Comparison of ENCODE assay signal across 9 mouse cellular contexts in genomic region chr14:117710463-117710911, GRCm38 (mm10).
DNase-seq lines count a peak whose midpoint lies in the region; ATAC-seq lines count a peak whose summit lies in the region.
"Had no signal": no experiment of that assay in that cellular context is flagged by ENCODE, and none has a peak within 500 bp of the region (broad histone marks: within the 10 kb centered on the region; RNA-seq: fewer than 3 reads in every experiment).

No protein-coding gene starts in this region.

- no peaks in the 10 kb centered on the region for H3K36me3 ChIP-seq in hindbrain, embryonic 16.5 days (ENCODE audit: control insufficient read depth, insufficient read depth, low read length)
- H3K36me3 ChIP-seq in hindbrain, embryonic 12.5 days: no peaks in the 10 kb centered on the region
- no peaks in the 10 kb centered on the region for H3K36me3 ChIP-seq in midbrain, embryonic 16.5 days (ENCODE audit: control insufficient read depth, insufficient read depth, low read length)
- H3K36me3 ChIP-seq: embryonic facial prominence, embryonic 12.5 days had no signal

- no peaks in the 10 kb centered on the region for H3K27me3 ChIP-seq in hindbrain, embryonic 16.5 days (replicated peaks; ENCODE audit: control insufficient read depth, insufficient read depth, low read length)
- no peaks in the 10 kb centered on the region for H3K27me3 ChIP-seq in hindbrain, embryonic 12.5 days
- H3K27me3 ChIP-seq in midbrain, embryonic 16.5 days (ENCODE audit: control insufficient read depth, insufficient read depth, low read depth, low read length): no peaks in the 10 kb centered on the region
- H3K27me3 ChIP-seq: embryonic facial prominence, embryonic 12.5 days had no signal

- 76% methylated on average over 10 of the region's 10 CpGs for WGBS in hindbrain, embryonic 16.5 days
- WGBS in hindbrain, embryonic 12.5 days: 78% methylated on average over 10 of the region's 10 CpGs
- 74% methylated on average over 10 of the region's 10 CpGs for WGBS in midbrain, embryonic 16.5 days

- H3K9ac ChIP-seq in hindbrain, embryonic 16.5 days (ENCODE audit: low read depth, low read length): no peak overlapping the region
- no peak overlapping the region for H3K9ac ChIP-seq in hindbrain, embryonic 12.5 days
- H3K9ac ChIP-seq in midbrain, embryonic 16.5 days (ENCODE audit: low read depth, low read length): no peak overlapping the region
- H3K9ac ChIP-seq: embryonic facial prominence, embryonic 12.5 days had no signal

- H3K9me3 ChIP-seq in hindbrain, embryonic 16.5 days (ENCODE audit: control insufficient read depth, low read length): no peaks in the 10 kb centered on the region
- H3K9me3 ChIP-seq in hindbrain, embryonic 12.5 days (replicated peaks): no peaks in the 10 kb centered on the region
- H3K9me3 ChIP-seq in midbrain, embryonic 16.5 days (replicated peaks; ENCODE audit: control insufficient read depth, low read length, poor library complexity, severe bottlenecking): no peaks in the 10 kb centered on the region
- H3K9me3 ChIP-seq: embryonic facial prominence, embryonic 12.5 days had no signal

- DNase-seq in cerebellum, postnatal 14 days: peak; percentile 74 to 86
- DNase-seq in heart, postnatal 4 days: peak; percentile 79
- DNase-seq in liver: no peak
- DNase-seq in layer of hippocampus, adult 9-10 months (ENCODE audit: low spot score): no peak
- DNase-seq in kidney, postnatal 10 days: no peak

- H3K4me1 ChIP-seq in hindbrain, embryonic 16.5 days (ENCODE audit: control insufficient read depth, insufficient read depth, low read depth, low read length): no peaks in the 10 kb centered on the region
- H3K4me1 ChIP-seq in hindbrain, embryonic 12.5 days: peaks cover 3% of the 10 kb centered on the region; the same call in 1 of the 2 replicates
- no peaks in the 10 kb centered on the region for H3K4me1 ChIP-seq in midbrain, embryonic 16.5 days (ENCODE audit: control insufficient read depth, insufficient read depth, low read length)

- H3K27ac ChIP-seq in hindbrain, embryonic 16.5 days (ENCODE audit: low read depth, low read length): no peak overlapping the region
- H3K27ac ChIP-seq in hindbrain, embryonic 12.5 days: no peak overlapping the region
- H3K27ac ChIP-seq in midbrain, embryonic 16.5 days (ENCODE audit: low read length): no peak overlapping the region
- H3K27ac ChIP-seq: embryonic facial prominence, embryonic 12.5 days had no signal

- H3K4me2 ChIP-seq in hindbrain, embryonic 16.5 days (ENCODE audit: low read length): no peak overlapping the region
- no peak overlapping the region for H3K4me2 ChIP-seq in hindbrain, embryonic 12.5 days (replicated peaks)
- H3K4me2 ChIP-seq in midbrain, embryonic 16.5 days (ENCODE audit: low read length): no peak overlapping the region
- H3K4me2 ChIP-seq: embryonic facial prominence, embryonic 12.5 days had no signal

- peak; percentile 48; the same call in 1 of the 2 replicates for ATAC-seq in hindbrain, embryonic 16.5 days
- ATAC-seq in hindbrain, embryonic 12.5 days (ENCODE audit: low FRiP score): no peak
- peak; percentile 49; the same call in 1 of the 2 replicates for ATAC-seq in midbrain, embryonic 16.5 days

- H3K4me3 ChIP-seq in hindbrain, embryonic 16.5 days (ENCODE audit: low read length): no peak overlapping the region
- H3K4me3 ChIP-seq in hindbrain, embryonic 12.5 days: no peak overlapping the region
- H3K4me3 ChIP-seq in midbrain, embryonic 16.5 days (ENCODE audit: low read depth, low read length): no peak overlapping the region
- H3K4me3 ChIP-seq: embryonic facial prominence, embryonic 12.5 days had no signal

Comparison
In these comparisons a context has a peak if more than half of its experiments do, and no peak if none do; other contexts are left out.
1. DNase-seq: peak in cerebellum, postnatal 14 days (2 of 2) and heart, postnatal 4 days (single experiment); none in liver (single experiment), layer of hippocampus, adult 9-10 months (single experiment) and kidney, postnatal 10 days (single experiment).